Mouse (Mus musculus) bone marrow macrophage, adult 2 months (primary cell): ENCODE measurements around the gene Cachd1.

Source experiments
- CTCF ChIP-seq: IDR thresholded peaks from 2 replicates; pipeline ENCODE4 v1.5.1; 2012; ENCODE audit warnings: low read depth, mild to moderate bottlenecking, low read length, moderate library complexity
- POLR2A ChIP-seq: IDR thresholded peaks from 2 replicates; pipeline ENCODE4 v1.6.1; 2012; ENCODE audit warnings: mild to moderate bottlenecking, low read depth, low read length, borderline replicate concordance

DNA sequence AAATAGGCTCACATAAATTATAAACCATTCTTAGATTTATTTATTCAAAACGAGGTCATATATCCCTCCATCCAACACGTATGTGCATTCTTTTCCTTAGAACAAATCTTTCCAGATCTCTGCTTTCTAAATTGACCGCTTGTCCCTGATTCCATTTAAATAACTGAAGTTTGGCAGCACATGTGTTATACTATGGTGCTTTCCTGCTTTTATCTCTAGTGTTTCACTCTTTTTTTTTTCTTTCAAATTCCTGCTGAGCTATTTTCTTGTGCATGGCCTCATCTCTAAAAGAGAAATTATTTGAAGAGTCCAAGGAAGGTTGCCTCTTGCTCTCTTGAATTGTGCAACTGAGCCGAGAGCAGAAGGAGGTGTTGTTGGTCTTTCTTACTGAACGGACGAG lies 147.1 kb downstream of the Cachd1 start:
- TF ChIP-seq CTCF: no peak
- TF ChIP-seq POLR2A: no peak
